Mouse (Mus musculus) liver, postnatal 0 days (tissue): ENCODE results near the gene Chrne.

Experiments used
- CTCF ChIP-seq: sonication (generic); IDR thresholded peaks from 2 replicates; pipeline ENCODE4 v1.5.1; 2016; ENCODE audit warnings: antibody characterized with exemption, low read depth
- EP300 ChIP-seq: IDR thresholded peaks from 2 replicates; pipeline ENCODE4 v1.6.1; 2016; ENCODE audit warnings: antibody characterized with exemption, low read depth, mild to moderate bottlenecking

DNA sequence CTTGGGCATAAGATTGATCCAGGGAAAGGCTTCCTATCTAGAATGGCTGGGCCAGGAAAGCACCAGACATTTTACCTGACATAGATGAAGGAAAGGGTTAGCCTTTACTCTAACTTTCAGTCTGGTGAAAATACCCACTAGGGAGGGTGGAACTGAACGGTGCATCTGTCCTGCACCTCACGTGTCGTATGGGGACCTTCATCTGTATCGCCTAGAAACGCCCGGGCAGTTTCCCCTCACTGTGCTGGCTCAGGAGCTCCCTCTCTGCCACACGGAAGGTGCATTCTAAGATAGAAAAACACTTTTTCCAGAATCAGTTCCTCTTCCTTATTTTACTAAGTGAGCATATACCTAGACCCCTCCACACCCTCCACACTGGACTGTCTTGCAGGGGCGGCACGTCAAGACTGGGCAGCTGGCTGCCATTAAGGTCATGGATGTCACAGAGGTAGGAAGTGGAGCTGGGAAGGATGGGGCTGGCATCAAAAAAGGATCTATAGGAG, 20.5 kb downstream of the Chrne start:
- TF ChIP-seq CTCF (no peak), EP300 (no peak)
